Mouse (Mus musculus): ENCODE results near the gene Cd96. TPM values are rescaled to one million over a fixed set of nuclear protein-coding genes. Genes with fewer than 3 reads are reported as not detected.

Cd96 gene
- polyA plus RNA-seq, 1 experiment = not detected

- no peak overlapping the region for H3K4me2 ChIP-seq (ENCODE audit: low read depth)
- TF ChIP-seq E2F4 (IDR thresholded peaks at IDR 0.05; ENCODE audit: insufficient read depth) (no peak), POLR2AphosphoS2 (IDR thresholded peaks at IDR 0.05; ENCODE audit: insufficient read length, low read depth) (no peak)
- H3K79me2 ChIP-seq (ENCODE audit: control insufficient read depth, insufficient read depth) = no peaks in the 10 kb centered on the region
- H3ac ChIP-seq (ENCODE audit: control insufficient read depth, insufficient read length) = no peak overlapping the region
- no peak overlapping the region for H3K4me3 ChIP-seq
- no peaks in the 10 kb centered on the region for H3K36me3 ChIP-seq (ENCODE audit: control insufficient read depth, insufficient read depth)
- H3K27me3 ChIP-seq (ENCODE audit: control insufficient read depth, insufficient read depth, insufficient read length) = no peaks in the 10 kb centered on the region
These were observed 15.6 kb downstream of the Cd96 start for GRCm38 (mm10) chr16:46104491-46104890.

- Histone ChIP-seq H3K36me3 (ENCODE audit: control insufficient read depth, insufficient read depth) (no peaks in the 10 kb centered on the region), H3K27me3 (ENCODE audit: control insufficient read depth, insufficient read depth, insufficient read length) (no peaks in the 10 kb centered on the region), H3K4me3 (no peak overlapping the region), H3ac (ENCODE audit: control insufficient read depth, insufficient read length) (no peak overlapping the region), H3K4me2 (ENCODE audit: low read depth) (no peak overlapping the region), H3K79me2 (ENCODE audit: control insufficient read depth, insufficient read depth) (no peaks in the 10 kb centered on the region)
- TF ChIP-seq CEBPB (IDR thresholded peaks at IDR 0.05; ENCODE audit: insufficient read depth, poor library complexity, severe bottlenecking) (no peak), E2F4 (IDR thresholded peaks at IDR 0.05; ENCODE audit: insufficient read depth) (no peak), REST (IDR thresholded peaks at IDR 0.05; ENCODE audit: insufficient read depth, insufficient read length) (no peak), MYOG (IDR thresholded peaks at IDR 0.05; ENCODE audit: control insufficient read depth in 1 of 3, insufficient read depth in 1 of 3, insufficient read length in 2 of 3, low read depth in 2 of 3) (no peak), POLR2AphosphoS2 (IDR thresholded peaks at IDR 0.05; ENCODE audit: insufficient read length, low read depth) (no peak), SRF (IDR thresholded peaks at IDR 0.05; ENCODE audit: control insufficient read depth, insufficient read length, low read depth) (no peak), TCF12 (IDR thresholded peaks at IDR 0.05; ENCODE audit: insufficient read depth, poor library complexity, severe bottlenecking) (no peak), MAX (IDR thresholded peaks at IDR 0.05; ENCODE audit: low read depth) (no peak), USF1 (IDR thresholded peaks at IDR 0.05; ENCODE audit: low read depth) (no peak), MYOD1 (IDR thresholded peaks at IDR 0.05; ENCODE audit: control insufficient read depth in 1 of 3, insufficient read length in 2 of 3, low read depth in 2 of 3) (no peak), POLR2A (IDR thresholded peaks at IDR 0.05; ENCODE audit: insufficient read length, low read depth) (no peak), TCF3 (IDR thresholded peaks at IDR 0.05; ENCODE audit: insufficient read length, low read depth) (no peak)
These were observed 18.3 kb downstream of the Cd96 start for GRCm38 (mm10) chr16:46101748-46102147.

- no peak overlapping the region for H3K4me3 ChIP-seq
- H3K4me2 ChIP-seq (ENCODE audit: low read depth) = no peak overlapping the region
- no peaks in the 10 kb centered on the region for H3K79me2 ChIP-seq (ENCODE audit: control insufficient read depth, insufficient read depth)
- H3K27me3 ChIP-seq (ENCODE audit: control insufficient read depth, insufficient read depth, insufficient read length) = no peaks in the 10 kb centered on the region
- H3K36me3 ChIP-seq (ENCODE audit: control insufficient read depth, insufficient read depth) = no peaks in the 10 kb centered on the region
- no peak overlapping the region for H3ac ChIP-seq (ENCODE audit: control insufficient read depth, insufficient read length)
- no peak for TF ChIP-seq E2F4 (IDR thresholded peaks at IDR 0.05; ENCODE audit: insufficient read depth)
- TF ChIP-seq POLR2A (IDR thresholded peaks at IDR 0.05; ENCODE audit: insufficient read length, low read depth) = no peak
- no peak for TF ChIP-seq MAX (IDR thresholded peaks at IDR 0.05; ENCODE audit: low read depth)
- TF ChIP-seq TCF12 (IDR thresholded peaks at IDR 0.05; ENCODE audit: insufficient read depth, poor library complexity, severe bottlenecking) = no peak
- no peak for TF ChIP-seq CEBPB (IDR thresholded peaks at IDR 0.05; ENCODE audit: insufficient read depth, poor library complexity, severe bottlenecking)
- TF ChIP-seq MYOG (IDR thresholded peaks at IDR 0.05; ENCODE audit: control insufficient read depth in 1 of 3, insufficient read depth in 1 of 3, insufficient read length in 2 of 3, low read depth in 2 of 3) = no peak
- no peak for TF ChIP-seq TCF3 (IDR thresholded peaks at IDR 0.05; ENCODE audit: insufficient read length, low read depth)
- no peak for TF ChIP-seq USF1 (IDR thresholded peaks at IDR 0.05; ENCODE audit: low read depth)
- TF ChIP-seq POLR2AphosphoS2 (IDR thresholded peaks at IDR 0.05; ENCODE audit: insufficient read length, low read depth) = no peak
- no peak for TF ChIP-seq REST (IDR thresholded peaks at IDR 0.05; ENCODE audit: insufficient read depth, insufficient read length)
- TF ChIP-seq MYOD1 (IDR thresholded peaks at IDR 0.05; ENCODE audit: control insufficient read depth in 1 of 3, insufficient read length in 2 of 3, low read depth in 2 of 3) = no peak
- TF ChIP-seq SRF (IDR thresholded peaks at IDR 0.05; ENCODE audit: control insufficient read depth, insufficient read length, low read depth) = no peak
These were observed 19.8 kb downstream of the Cd96 start for GRCm38 (mm10) chr16:46100286-46100685.

GRCm38 (mm10) chr16:46097421-46097820 lies 22.6 kb downstream of the Cd96 start:
- Histone ChIP-seq H3K36me3 (ENCODE audit: control insufficient read depth, insufficient read depth) (no peaks in the 10 kb centered on the region), H3K27me3 (ENCODE audit: control insufficient read depth, insufficient read depth, insufficient read length) (no peaks in the 10 kb centered on the region), H3K4me3 (no peak overlapping the region), H3ac (ENCODE audit: control insufficient read depth, insufficient read length) (no peak overlapping the region), H3K4me2 (ENCODE audit: low read depth) (no peak overlapping the region), H3K79me2 (ENCODE audit: control insufficient read depth, insufficient read depth) (no peaks in the 10 kb centered on the region)
- no peak for TF ChIP-seq TCF12 (IDR thresholded peaks at IDR 0.05; ENCODE audit: insufficient read depth, poor library complexity, severe bottlenecking)
- TF ChIP-seq MYOG (IDR thresholded peaks at IDR 0.05; ENCODE audit: control insufficient read depth in 1 of 3, insufficient read depth in 1 of 3, insufficient read length in 2 of 3, low read depth in 2 of 3) = no peak
- TF ChIP-seq POLR2A (IDR thresholded peaks at IDR 0.05; ENCODE audit: insufficient read length, low read depth) = no peak
- no peak for TF ChIP-seq TCF3 (IDR thresholded peaks at IDR 0.05; ENCODE audit: insufficient read length, low read depth)
- TF ChIP-seq POLR2AphosphoS2 (IDR thresholded peaks at IDR 0.05; ENCODE audit: insufficient read length, low read depth) = no peak
- TF ChIP-seq CEBPB (IDR thresholded peaks at IDR 0.05; ENCODE audit: insufficient read depth, poor library complexity, severe bottlenecking) = no peak
- no peak for TF ChIP-seq MAX (IDR thresholded peaks at IDR 0.05; ENCODE audit: low read depth)
- no peak for TF ChIP-seq USF1 (IDR thresholded peaks at IDR 0.05; ENCODE audit: low read depth)
- TF ChIP-seq SRF (IDR thresholded peaks at IDR 0.05; ENCODE audit: control insufficient read depth, insufficient read length, low read depth) = no peak
- no peak for TF ChIP-seq REST (IDR thresholded peaks at IDR 0.05; ENCODE audit: insufficient read depth, insufficient read length)
- TF ChIP-seq MYOD1 (IDR thresholded peaks at IDR 0.05; ENCODE audit: control insufficient read depth in 1 of 3, insufficient read length in 2 of 3, low read depth in 2 of 3) = no peak
- no peak for TF ChIP-seq E2F4 (IDR thresholded peaks at IDR 0.05; ENCODE audit: insufficient read depth)

- no peaks in the 10 kb centered on the region for H3K36me3 ChIP-seq (ENCODE audit: control insufficient read depth, insufficient read depth)
- H3K79me2 ChIP-seq (ENCODE audit: control insufficient read depth, insufficient read depth) = no peaks in the 10 kb centered on the region
- H3K4me3 ChIP-seq = no peak overlapping the region
- H3ac ChIP-seq (ENCODE audit: control insufficient read depth, insufficient read length) = no peak overlapping the region
- H3K27me3 ChIP-seq (ENCODE audit: control insufficient read depth, insufficient read depth, insufficient read length) = no peaks in the 10 kb centered on the region
- no peak overlapping the region for H3K4me2 ChIP-seq (ENCODE audit: low read depth)
- TF ChIP-seq MYOD1 (IDR thresholded peaks at IDR 0.05; ENCODE audit: control insufficient read depth in 1 of 3, insufficient read length in 2 of 3, low read depth in 2 of 3) (no peak), USF1 (IDR thresholded peaks at IDR 0.05; ENCODE audit: low read depth) (no peak), E2F4 (IDR thresholded peaks at IDR 0.05; ENCODE audit: insufficient read depth) (no peak), MAX (IDR thresholded peaks at IDR 0.05; ENCODE audit: low read depth) (no peak), SRF (IDR thresholded peaks at IDR 0.05; ENCODE audit: control insufficient read depth, insufficient read length, low read depth) (no peak), MYOG (IDR thresholded peaks at IDR 0.05; ENCODE audit: control insufficient read depth in 1 of 3, insufficient read depth in 1 of 3, insufficient read length in 2 of 3, low read depth in 2 of 3) (no peak), POLR2A (IDR thresholded peaks at IDR 0.05; ENCODE audit: insufficient read length, low read depth) (no peak), REST (IDR thresholded peaks at IDR 0.05; ENCODE audit: insufficient read depth, insufficient read length) (no peak), CEBPB (IDR thresholded peaks at IDR 0.05; ENCODE audit: insufficient read depth, poor library complexity, severe bottlenecking) (no peak), TCF3 (IDR thresholded peaks at IDR 0.05; ENCODE audit: insufficient read length, low read depth) (no peak)
These were observed 25.6 kb downstream of the Cd96 start for GRCm38 (mm10) chr16:46094478-46094877.

Data from myocyte (in vitro differentiated cells).